Mouse (Mus musculus) forebrain, embryonic 12.5 days (tissue): ENCODE measurements around the gene Ucp3. TPM values are rescaled to one million over a fixed set of nuclear protein-coding genes. Genes with fewer than 3 reads are reported as not detected.

Experiments
- ATAC-seq: fragments of 200-750 bp; cut with Nextera tagmentation; 2 replicates; pipeline ENCODE4 v1.8.0; 2017; ENCODE audit warnings: moderate TSS enrichment; ENCODE audit not compliant: low FRiP score
- H3K27ac ChIP-seq: fragments of 300-500 bp; sonication (generic); 2 replicates; pipeline ENCODE4 v1.5.1; 2016; ENCODE audit warnings: mild to moderate bottlenecking
- H3K27me3 ChIP-seq: fragments of 300-500 bp; sonication (generic); 2 replicates; pipeline ENCODE4 v1.6.1; 2016; ENCODE audit warnings: mild to moderate bottlenecking
- H3K36me3 ChIP-seq: fragments of 300-500 bp; sonication (generic); replicated peaks from 2 replicates; pipeline ENCODE4 v1.6.1; 2016; ENCODE audit warnings: mild to moderate bottlenecking
- H3K4me1 ChIP-seq: fragments of 300-500 bp; sonication (generic); 2 replicates; pipeline ENCODE4 v1.6.1; 2016
- H3K4me2 ChIP-seq: fragments of 300-500 bp; sonication (generic); 2 replicates; pipeline ENCODE4 v1.6.1; 2016; ENCODE audit warnings: mild to moderate bottlenecking, moderate library complexity
- H3K4me3 ChIP-seq: fragments of 300-500 bp; sonication (generic); replicated peaks from 2 replicates; pipeline ENCODE4 v1.5.1; 2016; ENCODE audit warnings: mild to moderate bottlenecking
- H3K9ac ChIP-seq: fragments of 300-500 bp; sonication (generic); 2 replicates; pipeline ENCODE4 v1.6.1; 2016; ENCODE audit warnings: mild to moderate bottlenecking
- H3K9me3 ChIP-seq: fragments of 300-500 bp; sonication (generic); 2 replicates; pipeline ENCODE4 v1.6.1; 2016
- WGBS: fragments of 180-500 bp; shearing (Covaris S2); methylation state at CpG from one replicate; pipeline ENCODE4 v1.1.7; 2016; 5-methylcytosine and 5-hydroxymethylcytosine counted together
- polyA plus RNA-seq: library from polyadenylated mRNA; unstranded; fragments of >200 nt; fragmentation: Nextera tagmentation; extraction: Ambion mirVana; gene quantifications from 2 replicates; pipeline ENCODE4 v1.2.1, GENCODE M21; 2016

Gene Ucp3
- polyA plus RNA-seq, 1 experiment from 2014 or later = not detected

GRCm38 (mm10) chr7:100535831-100536230 is 63.0 kb downstream of the Ucp3 start:
- ATAC-seq = no peak
- H3K4me1 ChIP-seq = peaks cover 11% of the 10 kb centered on the region
- peak overlapping the region; percentile 67; the same call in 1 of the 2 replicates for H3K4me2 ChIP-seq
- H3K27ac ChIP-seq = no peak overlapping the region
- no peaks in the 10 kb centered on the region for H3K27me3 ChIP-seq
- no peaks in the 10 kb centered on the region for H3K9me3 ChIP-seq
- 0 out of 2 replicates have a peak overlapping the region, but pooled peaks have one; percentile 39 for H3K9ac ChIP-seq
- no peak overlapping the region for H3K4me3 ChIP-seq
- WGBS = 91% methylated on average over 2 of the region's 2 CpGs
- H3K36me3 ChIP-seq = peaks cover 18% of the 10 kb centered on the region

Other genes starting within 250 kb of the Ucp3 start
- 8.0 and 8.9 TPM in 2 replicates for gene Pgm2l1, start 245.6 kb upstream of the Ucp3 start, polyA plus RNA-seq
- 4.1 and 4.2 TPM in 2 replicates for gene P4ha3, start 187.5 kb upstream of the Ucp3 start, polyA plus RNA-seq
- 44.3 and 49.5 TPM in 2 replicates for gene C2cd3, start 100.8 kb upstream of the Ucp3 start, polyA plus RNA-seq
- gene Ppme1, start 100.7 kb upstream of the Ucp3 start, polyA plus RNA-seq = 103 TPM in 2 replicates
- gene Ucp2, start 20.3 kb downstream of the Ucp3 start, polyA plus RNA-seq = 83.8 and 93.1 TPM in 2 replicates
- gene Dnajb13, start 42.0 kb downstream of the Ucp3 start, polyA plus RNA-seq = 0.67 and 1.1 TPM in 2 replicates
- 12.6 and 15.1 TPM in 2 replicates for gene Coa4, start 64.1 kb downstream of the Ucp3 start, polyA plus RNA-seq
- 146 and 157 TPM in 2 replicates for gene Rab6a, start 134.4 kb downstream of the Ucp3 start, polyA plus RNA-seq
- gene Mrpl48, start 135.3 kb downstream of the Ucp3 start, polyA plus RNA-seq = 55.7 and 59.6 TPM in 2 replicates
- gene Plekhb1, start 189.4 kb downstream of the Ucp3 start, polyA plus RNA-seq = 4.4 and 6.3 TPM in 2 replicates
- gene Fam168a, start 233.6 kb downstream of the Ucp3 start, polyA plus RNA-seq = 63.9 and 72.6 TPM in 2 replicates